Mouse (Mus musculus): Measurements from ENCODE around the gene Eif3m.
"Not testable (repeated sequence)": the region's sequence is repeated elsewhere in the genome, so short reads cannot be mapped to it uniquely, and the experiment has no call there.

Gene Eif3m

GRCm38 (mm10) chr2:105016967-105017287 lies at the start of gene Eif3m:
TSS of gene Eif3m (minus strand) at chr2:105017080.
- DNase-seq (ENCODE audit: low spot score in 2 of 2): peak; percentile 89 to 92

GRCm38 (mm10) chr2:105062741-105063372 lies 46.0 kb upstream of the Eif3m start:
- DNase-seq (ENCODE audit: low spot score in 2 of 2): no peak

DNA sequence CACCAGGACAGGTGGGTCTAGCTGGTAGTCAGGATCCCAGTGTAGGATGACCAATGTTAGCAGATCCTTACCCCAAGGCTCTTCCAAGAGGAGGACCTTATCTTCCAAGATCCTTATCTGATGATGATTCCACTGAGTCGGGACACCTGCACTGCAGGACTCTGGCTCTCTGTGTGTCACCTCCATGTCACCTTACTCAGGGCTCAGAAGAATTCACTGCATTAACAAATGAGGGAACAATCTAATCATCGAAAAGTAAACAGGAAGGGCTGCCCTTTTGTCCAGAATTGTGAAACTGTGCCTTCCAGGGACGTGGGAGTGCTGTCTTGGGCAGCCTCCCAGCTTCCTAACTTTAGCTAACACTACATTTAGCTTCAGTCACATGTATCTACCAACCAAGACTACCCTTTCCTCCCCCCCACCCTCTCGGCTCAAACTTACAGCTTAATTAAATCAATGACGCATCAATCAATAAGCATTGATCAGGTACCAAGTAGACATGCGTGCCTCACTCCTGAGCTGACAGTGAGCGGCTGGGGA lies 41.8 kb upstream of the Eif3m start:
- DNase-seq (ENCODE audit: low spot score in 2 of 2): no peak

DNA sequence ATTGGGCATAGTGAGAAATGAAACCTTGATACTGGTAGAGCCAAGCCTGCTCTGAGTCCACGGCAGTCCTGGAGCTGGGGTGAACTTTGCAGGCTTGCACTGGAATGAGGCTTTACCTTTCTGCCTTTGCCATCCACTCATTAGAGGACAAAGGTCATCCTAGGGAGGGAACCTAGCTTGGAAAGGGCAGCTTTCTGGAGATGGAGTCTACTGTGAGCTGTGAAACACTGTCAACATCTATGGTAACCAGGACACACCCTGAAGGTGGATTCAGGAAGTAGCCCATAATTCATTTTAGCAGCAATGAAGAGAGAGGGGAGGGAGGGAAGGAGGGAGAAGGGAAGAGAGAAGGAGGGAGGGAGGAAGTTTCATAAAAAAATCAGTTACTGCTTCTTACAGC lies 38.6 kb upstream of the Eif3m start:
- no peak for DNase-seq (ENCODE audit: low spot score in 2 of 2)

GRCm38 (mm10) chr2:105048301-105048700 lies 31.4 kb upstream of the Eif3m start:
- DNase-seq (ENCODE audit: low spot score in 2 of 2): no peak

DNA sequence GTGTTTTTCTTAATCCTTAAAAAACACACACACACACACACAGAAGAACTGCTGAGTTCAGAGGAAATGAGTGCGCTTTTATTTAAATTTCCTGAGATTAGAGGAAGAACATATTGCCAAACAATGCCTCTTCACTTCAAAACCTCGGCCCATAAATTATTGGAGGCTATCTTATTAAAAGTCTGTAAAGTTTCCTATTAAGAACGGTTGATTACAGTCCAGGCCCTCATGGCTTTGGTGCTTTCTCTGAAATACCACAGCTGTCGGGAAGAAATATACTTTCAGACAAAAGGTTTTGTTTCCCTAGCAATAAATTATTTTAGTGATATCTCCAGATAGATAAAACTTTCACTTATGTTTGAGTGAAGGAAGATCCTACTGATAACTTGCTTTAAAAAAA lies 26.3 kb upstream of the Eif3m start:
- no peak for DNase-seq (ENCODE audit: low spot score in 2 of 2)

DNA sequence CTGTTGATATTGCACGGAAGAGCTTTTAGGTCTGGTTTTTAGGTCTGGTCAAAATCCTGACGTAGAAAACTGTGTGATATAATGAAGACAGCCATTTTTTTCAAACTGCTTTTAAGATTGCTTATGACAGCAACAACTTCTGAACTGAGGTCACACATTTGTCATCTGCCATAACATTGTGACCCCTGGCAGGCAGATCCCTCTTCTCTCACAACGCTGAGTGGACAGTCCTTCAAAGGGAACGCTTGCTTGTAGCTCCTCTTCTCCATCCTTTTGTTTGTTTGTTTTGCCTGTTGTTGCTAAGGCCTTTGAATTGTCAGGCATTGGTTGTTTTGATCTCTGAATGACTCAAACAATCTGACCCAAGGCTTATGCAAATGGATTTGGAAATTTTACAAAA lies 24.0 kb upstream of the Eif3m start:
- no peak for DNase-seq (ENCODE audit: low spot score in 2 of 2)

DNA sequence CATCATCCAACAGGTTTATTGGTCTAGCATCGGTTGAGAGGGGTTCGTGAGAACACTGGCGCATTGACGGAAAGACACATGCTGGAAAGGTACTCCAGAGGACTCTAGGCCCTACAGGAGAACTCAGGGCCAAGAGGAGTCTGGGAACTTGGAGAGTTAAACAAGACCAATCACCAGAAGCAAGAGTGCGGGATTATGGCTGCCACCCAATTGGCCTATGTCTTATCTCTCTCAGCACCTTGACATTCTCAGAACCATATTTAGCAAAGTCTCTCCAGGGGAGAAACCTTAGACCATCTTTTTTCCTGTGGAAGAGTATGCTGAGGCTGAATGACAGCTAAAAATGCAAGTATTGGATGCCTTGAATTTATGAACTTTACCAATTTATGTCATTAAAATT lies 22.0 kb upstream of the Eif3m start:
- no peak for DNase-seq (ENCODE audit: low spot score in 2 of 2)

- DNase-seq (ENCODE audit: low spot score in 2 of 2): no peak
Measured at GRCm38 (mm10) chr2:105037956-105038569, 21.2 kb upstream of the Eif3m start.

DNA sequence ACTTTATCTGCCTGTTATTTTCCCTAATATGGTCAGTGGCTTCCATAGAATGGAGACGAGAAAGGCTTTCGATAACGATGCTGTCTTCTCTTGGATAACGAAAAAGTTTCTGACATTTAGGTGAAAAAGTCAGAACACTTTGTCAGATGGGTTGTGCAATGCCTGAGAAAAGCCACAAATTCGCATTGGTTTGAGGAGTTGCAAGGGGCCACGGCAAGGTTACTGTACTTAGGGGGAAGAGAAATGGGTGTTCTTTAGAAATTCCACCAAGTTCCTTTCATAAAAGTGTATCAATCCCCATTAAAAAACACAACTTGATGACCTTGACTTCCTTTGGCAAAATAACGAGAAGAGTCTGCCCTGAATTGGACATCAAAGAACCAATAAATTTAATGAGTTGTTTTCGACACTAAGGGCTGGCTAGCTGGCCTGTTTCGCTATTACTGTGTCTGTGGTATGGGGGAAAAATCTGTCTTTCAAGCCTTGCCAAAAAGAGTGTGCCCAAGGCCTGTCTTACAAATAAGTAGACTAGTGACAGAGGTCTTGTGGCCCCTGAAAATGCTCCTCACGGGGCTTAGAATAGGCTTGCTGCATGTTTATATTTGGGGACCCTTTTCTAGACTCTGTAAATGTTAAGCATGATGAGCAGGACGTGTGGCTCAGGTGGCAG lies 19.7 kb upstream of the Eif3m start:
- no peak for DNase-seq (ENCODE audit: low spot score in 2 of 2)

- no peak for DNase-seq (ENCODE audit: low spot score in 2 of 2)
Measured at GRCm38 (mm10) chr2:105035985-105036384, 19.1 kb upstream of the Eif3m start.

DNA sequence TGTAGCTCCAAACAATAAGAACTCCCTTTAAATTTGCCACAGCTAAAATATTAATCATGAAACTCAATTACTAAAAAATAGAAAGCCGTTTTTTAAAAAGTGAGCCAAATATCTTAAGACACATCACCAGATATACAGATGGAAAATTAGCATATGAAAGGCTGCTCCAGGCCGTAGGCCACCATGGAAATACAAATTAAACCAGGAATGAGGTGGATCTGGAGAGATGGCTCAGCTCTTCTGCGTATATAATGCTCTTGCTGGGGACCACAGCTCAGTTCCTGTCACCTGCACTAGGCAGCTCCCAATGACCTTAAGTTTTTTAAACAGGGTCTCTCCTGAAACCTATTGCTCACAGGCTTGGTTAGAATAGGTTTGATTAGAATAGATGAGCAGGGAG lies 17.2 kb upstream of the Eif3m start:
- DNase-seq (ENCODE audit: low spot score in 2 of 2): no peak

DNA sequence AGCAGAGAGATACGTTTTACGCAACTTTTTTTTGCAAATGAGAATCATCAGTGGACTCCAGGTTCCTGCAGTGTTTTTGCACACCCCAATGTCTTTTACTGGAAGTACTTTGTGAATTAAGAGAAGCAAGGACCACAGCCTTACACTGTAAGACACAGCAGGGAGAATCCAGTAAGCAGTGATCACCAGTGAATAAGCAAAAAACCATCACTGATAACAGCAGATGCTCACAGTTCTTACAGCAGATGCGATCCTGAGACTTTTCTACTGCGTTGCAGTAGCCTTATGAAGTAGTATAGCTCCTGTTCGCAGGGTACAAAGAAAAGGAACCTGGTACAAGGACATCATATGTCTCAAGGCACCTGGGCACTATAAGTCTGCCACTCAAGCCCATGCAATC lies 13.6 kb upstream of the Eif3m start:
- no peak for DNase-seq (ENCODE audit: low spot score in 2 of 2)

DNA sequence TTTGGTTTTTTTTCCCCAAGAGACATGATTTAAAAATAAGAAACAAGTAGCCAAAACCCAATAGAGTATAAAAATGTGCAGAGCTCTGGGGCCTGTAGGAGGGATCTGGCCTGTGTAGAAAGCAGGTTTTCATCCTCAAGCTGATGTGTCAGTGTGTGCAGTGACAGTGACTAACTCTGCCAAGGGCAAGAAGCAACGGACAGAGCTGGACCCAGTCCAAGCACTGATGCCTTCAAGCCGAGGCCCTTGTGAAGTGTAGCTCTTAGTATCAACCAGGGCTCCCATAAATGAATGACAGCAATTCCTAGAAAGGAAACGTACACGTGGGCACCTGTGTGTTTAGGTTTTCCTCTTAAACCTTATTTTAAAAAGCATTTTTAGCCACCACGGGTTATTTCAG lies 11.9 kb upstream of the Eif3m start:
- DNase-seq (ENCODE audit: low spot score in 2 of 2): no peak

GRCm38 (mm10) chr2:105026950-105027695 lies 10.2 kb upstream of the Eif3m start:
- DNase-seq (ENCODE audit: low spot score in 2 of 2): no peak

GRCm38 (mm10) chr2:105025610-105026009 lies 8.7 kb upstream of the Eif3m start:
- not testable (repeated sequence) for DNase-seq (ENCODE audit: low spot score in 2 of 2)

DNA sequence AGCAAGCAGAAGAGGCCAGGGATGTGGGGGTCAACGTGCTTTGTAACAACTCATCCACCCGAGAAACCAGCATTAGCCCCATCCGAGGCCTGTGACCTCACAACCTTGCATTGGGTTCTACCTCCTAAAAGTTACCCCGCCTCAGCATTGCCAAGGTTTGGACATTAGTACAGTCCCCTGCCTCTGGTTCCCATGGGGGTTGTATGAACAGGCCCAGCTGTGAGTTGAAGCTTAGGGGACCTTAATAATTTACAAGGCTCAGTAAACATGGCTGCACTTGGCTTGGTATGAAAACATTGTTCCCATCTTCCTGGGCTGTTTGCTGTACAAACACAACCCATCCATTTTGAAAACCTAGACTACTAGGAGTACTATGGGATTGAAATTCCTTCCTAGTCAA lies 6.9 kb upstream of the Eif3m start:
- DNase-seq (ENCODE audit: low spot score in 2 of 2): no peak

GRCm38 (mm10) chr2:105023031-105023615 lies 6.2 kb upstream of the Eif3m start:
- DNase-seq (ENCODE audit: low spot score in 2 of 2): no peak

DNA sequence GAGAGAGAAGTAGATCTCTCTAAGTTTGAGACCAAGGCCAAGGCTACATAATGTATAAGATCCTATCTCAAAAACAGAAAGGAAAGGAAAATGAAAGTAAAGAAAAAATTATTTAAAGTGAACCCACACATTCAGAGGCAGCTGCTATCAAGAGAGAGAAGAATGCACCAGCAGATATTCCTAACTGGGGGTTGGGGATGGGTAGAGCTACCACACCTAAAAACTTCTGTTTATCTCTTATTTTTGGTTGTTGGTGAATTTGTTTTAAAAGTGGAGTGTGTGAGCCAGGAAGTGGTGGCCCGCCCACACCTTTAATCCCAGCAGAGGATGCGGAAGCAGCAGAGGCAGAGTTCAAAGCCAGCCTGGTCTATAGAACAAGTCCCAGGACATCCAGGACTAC lies 5.0 kb upstream of the Eif3m start:
- DNase-seq (ENCODE audit: low spot score in 2 of 2): no peak

DNA sequence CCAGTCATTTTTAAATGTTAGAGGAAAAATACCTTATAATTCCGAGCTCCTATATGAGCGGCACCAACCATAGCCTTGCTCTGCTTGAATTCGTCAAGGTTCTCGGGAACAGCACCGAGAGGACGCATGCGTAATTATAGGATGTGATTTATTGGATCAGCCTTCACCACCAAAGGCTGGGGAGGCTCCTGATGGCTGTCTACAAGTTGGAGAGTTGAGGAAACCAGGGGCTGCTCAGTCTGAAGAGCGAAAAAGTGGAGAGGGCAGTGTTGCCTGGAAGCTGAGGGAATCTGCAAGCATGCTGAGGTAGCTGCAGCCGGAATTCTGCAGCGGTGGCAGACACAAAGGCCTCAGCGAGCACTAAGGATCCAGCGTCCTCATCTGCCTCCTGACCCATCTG lies 4.4 kb upstream of the Eif3m start:
- DNase-seq (ENCODE audit: low spot score in 2 of 2): no peak

- no peak for DNase-seq (ENCODE audit: low spot score in 2 of 2)
Measured at GRCm38 (mm10) chr2:105019457-105019856, 2.6 kb upstream of the Eif3m start.

DNA sequence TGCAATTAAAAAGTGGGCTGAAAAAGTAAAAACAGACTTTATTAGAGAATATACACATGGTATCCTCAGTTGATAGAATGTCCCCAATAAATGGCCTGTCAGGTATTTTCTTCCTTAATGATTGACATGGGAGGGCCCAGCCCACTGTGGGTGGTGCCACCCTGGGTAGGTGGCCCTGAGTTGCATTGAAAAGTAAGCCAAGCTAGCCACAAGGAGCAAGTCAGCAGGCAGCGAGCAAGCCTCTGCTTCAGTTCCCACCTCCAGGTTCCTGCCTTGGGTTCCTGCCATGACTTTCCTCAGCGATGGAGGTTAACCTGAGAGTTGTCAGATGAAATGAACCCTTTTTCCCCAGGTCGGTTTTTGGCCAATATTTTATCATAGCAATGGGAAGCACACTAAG lies 922 bp upstream of the Eif3m start:
- DNase-seq (ENCODE audit: low spot score in 2 of 2): no peak
